Mouse (Mus musculus) ovary, adult 10 weeks (tissue): ENCODE measurements around the gene Gm42417. TPM values are rescaled to one million over a fixed set of nuclear protein-coding genes. Genes with fewer than 3 reads are reported as not detected.

Source experiments
- polyA plus RNA-seq: library from polyadenylated mRNA; stranded (reverse); fragments of 350-450 nt; fragmentation: Illumina TruSeq; extraction: RNeasy Lipid Tissue Mini Kit (QIAGEN cat#74804); gene quantifications from one replicate; pipeline ENCODE4 v1.2.3, GENCODE M21; 2014

Gm42417 gene
- polyA plus RNA-seq, result not detected

GRCm38 (mm10) chr1:36539186-36539585, at the start of gene Gm42417:
Gene Gm42417 (minus strand): TSS chr1:36539429.

GRCm38 (mm10) chr1:36558031-36558993, 19.1 kb upstream of the Gm42417 start, which contains the start of gene Sema4c:
Gene Sema4c (minus strand): TSS chr1:36558349.

DNA sequence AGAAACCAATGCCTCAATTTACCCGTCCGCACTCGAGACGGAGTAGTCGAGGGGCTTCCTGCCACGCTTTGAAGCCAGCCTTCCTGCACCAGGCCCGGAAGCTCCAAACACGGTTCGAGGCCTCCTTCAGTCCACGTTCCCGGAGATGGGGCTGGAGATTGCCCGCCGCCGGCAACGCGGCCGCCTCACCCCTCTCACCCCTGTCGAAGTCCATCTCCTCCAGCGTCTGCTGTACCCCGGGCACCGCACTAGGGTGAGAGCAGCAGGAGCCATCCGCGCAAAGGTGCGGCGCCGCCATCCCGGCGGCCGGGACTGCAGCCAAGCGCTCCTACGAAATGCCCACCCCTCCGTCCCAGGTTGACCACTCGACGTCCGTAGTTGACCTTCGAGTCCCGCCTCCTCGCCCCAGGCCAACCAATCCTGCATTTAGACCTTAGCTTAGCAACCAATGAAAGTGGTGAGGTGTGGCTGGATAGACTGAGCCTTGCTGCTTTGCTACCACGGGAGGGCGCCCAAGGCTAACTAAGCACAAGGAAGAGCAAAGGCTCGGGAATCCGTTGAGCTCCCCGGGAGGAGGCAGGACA, 7.8 kb upstream of the Gm42417 start, which contains the start of gene Ankrd39:
Gene Ankrd39, minus strand, starts transcription at position 558 of the 584 bp plus-strand sequence.

DNA sequence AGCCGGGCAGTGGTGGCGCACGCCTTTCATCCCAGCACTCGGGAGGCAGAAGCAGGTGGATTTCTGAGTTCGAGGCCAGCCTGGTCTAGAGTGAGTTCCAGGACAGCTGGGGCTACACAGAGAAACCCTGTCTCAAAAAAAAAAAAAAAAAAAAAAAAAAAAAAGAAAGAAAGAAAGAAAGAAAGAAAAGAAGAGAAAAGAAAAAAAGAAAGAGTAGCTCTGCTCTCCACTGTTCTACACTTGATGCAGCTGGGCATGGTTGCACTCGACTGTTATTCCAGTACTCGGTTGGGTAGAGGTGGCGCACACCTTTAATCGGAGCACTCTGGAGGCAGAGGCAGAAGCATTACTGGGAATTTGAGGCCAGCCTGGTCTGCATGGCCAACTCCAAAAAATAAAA, 2.4 kb downstream of the Gm42417 start, which contains the start of gene Ankrd23:
Gene Ankrd23, minus strand, starts transcription at position 101 of the 400 bp plus-strand sequence.

GRCm38 (mm10) chr1:36511289-36512021, 27.8 kb downstream of the Gm42417 start, which contains the start of gene Cnnm3:
Gene Cnnm3 (plus strand): TSS chr1:36511867.

Other genes starting within 250 kb of the Gm42417 start
- gene Arid5a, start 231.7 kb downstream of the Gm42417 start, polyA plus RNA-seq, result 0.11 TPM
- 11.5 TPM for gene Kansl3, start 170.2 kb downstream of the Gm42417 start, polyA plus RNA-seq
- not detected for gene Fer1l5, start 167.1 kb downstream of the Gm42417 start, polyA plus RNA-seq
- gene Lman2l, start 94.2 kb downstream of the Gm42417 start, polyA plus RNA-seq, result 10.6 TPM
- gene Cnnm4, start 67.8 kb downstream of the Gm42417 start, polyA plus RNA-seq, result 2.5 TPM
- 11.2 TPM for gene Cnnm3, start 27.6 kb downstream of the Gm42417 start, polyA plus RNA-seq
- 1.1 TPM for gene Ankrd23, start 2.5 kb downstream of the Gm42417 start, polyA plus RNA-seq
- gene Ankrd39, start 8.0 kb upstream of the Gm42417 start, polyA plus RNA-seq, result 2.0 TPM
- gene Sema4c, start 18.9 kb upstream of the Gm42417 start, polyA plus RNA-seq, result 2.7 TPM
- not detected for gene Fam178b, start 143.8 kb upstream of the Gm42417 start, polyA plus RNA-seq
- gene Cox5b, start 152.0 kb upstream of the Gm42417 start, polyA plus RNA-seq, result 53.0 TPM
- gene 4933424G06Rik, start 170.7 kb upstream of the Gm42417 start, polyA plus RNA-seq, result not detected
- 9.0 TPM for gene Actr1b, start 175.0 kb upstream of the Gm42417 start, polyA plus RNA-seq
- not detected for gene Zap70, start 222.4 kb upstream of the Gm42417 start, polyA plus RNA-seq